7 mouse cellular contexts compared by ENCODE assay signal in the genomic region with DNA sequence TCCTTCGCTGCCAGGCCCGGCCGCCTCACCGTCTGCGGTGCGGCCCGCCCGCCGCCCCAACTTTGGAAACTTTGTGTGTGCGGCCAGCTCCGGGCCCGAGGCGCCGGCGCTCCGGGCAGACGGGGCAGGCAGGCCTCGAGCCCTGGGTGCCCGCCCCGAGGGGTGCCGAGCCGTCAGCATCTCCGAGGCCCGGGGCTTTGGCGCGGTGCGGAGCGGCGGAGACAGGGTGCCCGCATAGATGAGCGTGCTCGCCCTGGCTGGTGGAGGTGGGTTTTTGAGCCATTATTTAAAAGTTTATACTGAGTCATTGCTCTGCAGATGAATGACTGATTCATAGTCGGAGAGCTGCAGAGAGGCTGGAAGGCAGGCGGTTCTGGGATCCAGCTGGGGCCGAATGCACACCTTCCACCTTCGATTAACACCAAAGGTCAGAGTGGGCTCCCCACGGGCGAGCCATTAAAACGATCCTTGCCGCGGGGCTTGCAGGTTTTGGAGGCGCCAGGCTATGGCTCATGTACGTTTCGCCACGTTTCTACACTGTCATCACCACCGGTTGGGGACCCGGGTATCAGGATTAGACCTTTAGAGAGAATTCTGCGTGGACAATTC. TPM values are rescaled to one million over a fixed set of nuclear protein-coding genes. Genes with fewer than 3 reads are reported as not detected.
A peak's percentile ranks its signal among the peaks of the same experiment; 100 is the strongest.
DNase-seq lines count a peak whose midpoint lies in the region; ATAC-seq and TF ChIP-seq lines count a peak whose summit lies in the region.

No protein-coding gene starts in this region.

- peak overlapping the region; percentile 92 for H3K4me2 ChIP-seq in heart, embryonic 11.5 days
- H3K4me2 ChIP-seq in kidney, postnatal 0 days (ENCODE audit: low read length): peak overlapping the region; percentile 95
- peak overlapping the region; percentile 63 for H3K4me2 ChIP-seq in midbrain, embryonic 13.5 days (replicated peaks)

- H3K36me3 ChIP-seq in heart, embryonic 11.5 days (ENCODE audit: control insufficient read depth, insufficient read depth, low read length): no peaks in the 10 kb centered on the region; the same call in 1 of the 2 replicates
- no peaks in the 10 kb centered on the region for H3K36me3 ChIP-seq in kidney, postnatal 0 days (ENCODE audit: insufficient read depth, low read length)
- 0 out of 2 replicates have a peak, but pooled peaks cover 3% of the 10 kb centered on the region for H3K36me3 ChIP-seq in midbrain, embryonic 13.5 days

- H3K9me3 ChIP-seq in heart, embryonic 11.5 days (replicated peaks; ENCODE audit: control insufficient read depth, low read length): no peaks in the 10 kb centered on the region
- H3K9me3 ChIP-seq in kidney, postnatal 0 days (replicated peaks; ENCODE audit: low read length): no peaks in the 10 kb centered on the region
- H3K9me3 ChIP-seq in midbrain, embryonic 13.5 days: no peaks in the 10 kb centered on the region

- WGBS in heart, embryonic 11.5 days (ENCODE audit: insufficient replicate concordance): under 1% methylated on average over 47 of the region's 48 CpGs
- WGBS in kidney, postnatal 0 days: under 1% methylated on average over 48 of the region's 48 CpGs
- WGBS in midbrain, embryonic 13.5 days: under 1% methylated on average over 45 of the region's 48 CpGs

- peak overlapping the region; percentile 84 for H3K4me3 ChIP-seq in heart, embryonic 11.5 days (ENCODE audit: low read depth, low read length)
- peak overlapping the region; percentile 67 for H3K4me3 ChIP-seq in kidney, postnatal 0 days (replicated peaks; ENCODE audit: low read depth, low read length)
- peak overlapping the region; percentile 88 for H3K4me3 ChIP-seq in midbrain, embryonic 13.5 days (replicated peaks)

- peak overlapping the region; percentile 75 for H3K27ac ChIP-seq in heart, embryonic 11.5 days (ENCODE audit: low read depth, low read length)
- H3K27ac ChIP-seq in kidney, postnatal 0 days: peak overlapping the region; percentile 85
- peak overlapping the region; percentile 89 for H3K27ac ChIP-seq in midbrain, embryonic 13.5 days

- DNase-seq in 3T3-L1 (ENCODE audit: low read depth, low spot score) (peak; percentile 46), A20 (ENCODE audit: low read depth, low spot score) (peak; percentile 57)
- peak; percentile 53 for DNase-seq in cerebellum, adult 9-10 months
- peak; percentile 20 for DNase-seq in kidney, postnatal 0 days (ENCODE audit: low spot score)
- DNase-seq in thymus, adult 18-20 months: peak; percentile 21 to 29

- H3K27me3 ChIP-seq in heart, embryonic 11.5 days (ENCODE audit: control insufficient read depth, insufficient read depth, low read length): no peaks in the 10 kb centered on the region
- no peaks in the 10 kb centered on the region for H3K27me3 ChIP-seq in kidney, postnatal 0 days (ENCODE audit: insufficient read depth, low read length)
- no peaks in the 10 kb centered on the region for H3K27me3 ChIP-seq in midbrain, embryonic 13.5 days

- no peak for TF ChIP-seq CTCF in kidney, postnatal 0 days (IDR thresholded peaks at IDR 0.05; ENCODE audit: low read depth)

- peak overlapping the region; percentile 89 for H3K9ac ChIP-seq in heart, embryonic 11.5 days (ENCODE audit: low read depth, low read length)
- H3K9ac ChIP-seq in kidney, postnatal 0 days (ENCODE audit: low read depth, low read length): peak overlapping the region; percentile 89
- H3K9ac ChIP-seq in midbrain, embryonic 13.5 days (replicated peaks): peak overlapping the region; percentile 90

- ATAC-seq in heart, embryonic 11.5 days (replicated peaks; ENCODE audit: insufficient number of reproducible peaks, low FRiP score, low TSS enrichment): no peak
- ATAC-seq in kidney, postnatal 0 days (replicated peaks; ENCODE audit: low FRiP score, low read depth): no peak
- ATAC-seq in midbrain, embryonic 13.5 days: peak; percentile 29; the same call in 1 of the 2 replicates

- peaks cover 18% of the 10 kb centered on the region for H3K4me1 ChIP-seq in heart, embryonic 11.5 days (ENCODE audit: control insufficient read depth, insufficient read depth, low read length)
- H3K4me1 ChIP-seq in kidney, postnatal 0 days (replicated peaks; ENCODE audit: insufficient read depth, low read length): peaks cover 14% of the 10 kb centered on the region
- peaks cover 61% of the 10 kb centered on the region for H3K4me1 ChIP-seq in midbrain, embryonic 13.5 days (replicated peaks)

RNA-seq across cellular contexts. Expression of gene Traf3, which starts 0.6 kb away (rescaled TPM):
- polyA plus RNA-seq in heart, embryonic 11.5 days (2014; fragmentation: Nextera tagmentation; extraction: Ambion mirVana): 6.9 and 8.2 TPM in 2 replicates
- 6.4 and 7.3 TPM in 2 replicates for polyA plus RNA-seq in kidney, postnatal 0 days (2015; fragmentation: Nextera tagmentation; extraction: Ambion mirVana)
- polyA plus RNA-seq in midbrain, embryonic 13.5 days (2015; fragmentation: Nextera tagmentation; extraction: Ambion mirVana): 15.7 and 19.7 TPM in 2 replicates

RNA-seq across cellular contexts. Expression of gene 4930595D18Rik, which starts 17.5 kb away (rescaled TPM):
- polyA plus RNA-seq in heart, embryonic 11.5 days (2014; fragmentation: Nextera tagmentation; extraction: Ambion mirVana): not detected in 2 replicates
- not detected in 2 replicates for polyA plus RNA-seq in kidney, postnatal 0 days (2015; fragmentation: Nextera tagmentation; extraction: Ambion mirVana)
- not detected in 2 replicates for polyA plus RNA-seq in midbrain, embryonic 13.5 days (2015; fragmentation: Nextera tagmentation; extraction: Ambion mirVana)
